Mouse (Mus musculus) thymus, adult 2 months (tissue): ENCODE data around the gene Ctsll3. TPM values are rescaled to one million over a fixed set of nuclear protein-coding genes. Genes with fewer than 3 reads are reported as not detected.

Experiments used
- DNase-seq: peaks from one replicate; pipeline ENCODE4 v3.0.0; 2021
- H3K27ac ChIP-seq: fragments of 200-500 bp; 2 replicates; pipeline ENCODE4 v1.5.1; 2012; ENCODE audit warnings: low read length, control low read depth; ENCODE audit not compliant: control insufficient read depth, insufficient read depth
- H3K27me3 ChIP-seq: fragments of 200-500 bp; 2 replicates; pipeline ENCODE4 v1.6.1; 2012; ENCODE audit warnings: mild to moderate bottlenecking, low read length, moderate library complexity, mixed read lengths; ENCODE audit not compliant: control insufficient read depth, insufficient read depth
- H3K36me3 ChIP-seq: fragments of 200-500 bp; 2 replicates; pipeline ENCODE4 v1.6.1; 2012; ENCODE audit warnings: mild to moderate bottlenecking, low read length, moderate library complexity; ENCODE audit not compliant: control insufficient read depth, insufficient read depth
- H3K4me1 ChIP-seq: fragments of 200-500 bp; replicated peaks from 2 replicates; pipeline ENCODE4 v1.6.1; 2012; ENCODE audit warnings: low read length; ENCODE audit not compliant: control insufficient read depth, insufficient read depth
- H3K4me3 ChIP-seq: fragments of 200-500 bp; 2 replicates; pipeline ENCODE4 v1.5.1; 2012; ENCODE audit warnings: mild to moderate bottlenecking, low read length, control low read depth, moderate library complexity; ENCODE audit not compliant: control insufficient read depth, insufficient read depth
- CTCF ChIP-seq: fragments of 200-500 bp; IDR thresholded peaks from 2 replicates; pipeline ENCODE4 v1.5.1; 2012; ENCODE audit warnings: mild to moderate bottlenecking, control low read depth, low read length, moderate library complexity, borderline replicate concordance; ENCODE audit not compliant: control insufficient read depth, poor library complexity, insufficient read depth; ENCODE audit errors: extremely low read depth
- POLR2A ChIP-seq: fragments of 200-500 bp; IDR thresholded peaks from 2 replicates; pipeline ENCODE4 v1.6.1; 2012; ENCODE audit warnings: mild to moderate bottlenecking, low read length, control low read depth, moderate library complexity; ENCODE audit not compliant: control insufficient read depth, poor library complexity, insufficient read depth; ENCODE audit errors: extremely low read depth
- WGBS: fragments of 180-500 bp; shearing (Covaris S2); methylation state at CpG from one replicate; pipeline ENCODE4 v1.1.7; 2018; 5-methylcytosine and 5-hydroxymethylcytosine counted together
- polyA plus RNA-seq: library from polyadenylated mRNA; depleted of rRNA; stranded (reverse); fragments of >200 nt; gene quantifications from 2 replicates; pipeline ENCODE4 v1.2.3, GENCODE M21; 2012; rRNA removed

The Ctsll3 gene
- polyA plus RNA-seq: not detected in 2 replicates

GRCm38 (mm10) chr13:60802749-60803148 is at the start of gene Ctsll3:
Gene Ctsll3, minus strand, starts transcription at chr13:60802849.
- Histone ChIP-seq H3K4me1 (no peaks in the 10 kb centered on the region), H3K27me3 (no peaks in the 10 kb centered on the region), H3K36me3 (no peaks in the 10 kb centered on the region), H3K27ac (no peak within 1 kb of the TSS), H3K4me3 (no peak within 1 kb of the TSS)
- DNase-seq: no peak
- 73% methylated on average over 1 of the region's 1 CpGs for WGBS
- TF ChIP-seq CTCF: no peak
- no peak for TF ChIP-seq POLR2A

GRCm38 (mm10) chr13:60848241-60849120 is 45.8 kb upstream of the Ctsll3 start:
- peak overlapping the region; percentile 87 for H3K27ac ChIP-seq
- H3K27me3 ChIP-seq: no peaks in the 10 kb centered on the region
- H3K4me3 ChIP-seq: no peak overlapping the region
- H3K36me3 ChIP-seq: no peaks in the 10 kb centered on the region
- peak; percentile 69 for DNase-seq
- no peak for TF ChIP-seq POLR2A
- TF ChIP-seq CTCF: no peak
- H3K4me1 ChIP-seq: peaks cover 10% of the 10 kb centered on the region
- 54% methylated on average over 4 of the region's 4 CpGs for WGBS

- no peak for DNase-seq
- Histone ChIP-seq H3K27me3 (no peaks in the 10 kb centered on the region), H3K4me3 (no peak overlapping the region), H3K36me3 (no peaks in the 10 kb centered on the region), H3K27ac (no peak overlapping the region), H3K4me1 (peaks cover 13% of the 10 kb centered on the region)
- 89% methylated on average over 8 of the region's 8 CpGs for WGBS
- no peak for TF ChIP-seq CTCF
These were observed 40.5 kb upstream of the Ctsll3 start for GRCm38 (mm10) chr13:60843153-60843552.

GRCm38 (mm10) chr13:60842703-60843102 is 40.1 kb upstream of the Ctsll3 start:
- Histone ChIP-seq H3K27me3 (no peaks in the 10 kb centered on the region), H3K27ac (no peak overlapping the region), H3K4me1 (peaks cover 8% of the 10 kb centered on the region), H3K36me3 (no peaks in the 10 kb centered on the region), H3K4me3 (no peak overlapping the region)
- no peak for DNase-seq
- no peak for TF ChIP-seq POLR2A
- no peak for TF ChIP-seq CTCF
- 76% methylated on average over 6 of the region's 6 CpGs for WGBS

- H3K27me3 ChIP-seq: no peaks in the 10 kb centered on the region
- TF ChIP-seq CTCF (no peak), POLR2A (no peak)
- H3K4me1 ChIP-seq: peaks cover 5% of the 10 kb centered on the region
- no peak for DNase-seq
- peak overlapping the region; percentile 27; the same call in 1 of the 2 replicates for H3K27ac ChIP-seq
- no peaks in the 10 kb centered on the region for H3K36me3 ChIP-seq
- no peak overlapping the region for H3K4me3 ChIP-seq
- 40% methylated on average over 2 of the region's 2 CpGs for WGBS
These were observed 36.8 kb upstream of the Ctsll3 start for GRCm38 (mm10) chr13:60839353-60839902.

- WGBS: 34% methylated on average over 3 of the region's 3 CpGs
- Histone ChIP-seq H3K36me3 (no peaks in the 10 kb centered on the region), H3K27me3 (no peaks in the 10 kb centered on the region), H3K4me3 (no peak overlapping the region), H3K4me1 (no peaks in the 10 kb centered on the region), H3K27ac (no peak overlapping the region)
- TF ChIP-seq POLR2A: no peak
- TF ChIP-seq CTCF: no peak
- DNase-seq: peak; percentile 70
These were observed 23.4 kb upstream of the Ctsll3 start for GRCm38 (mm10) chr13:60826052-60826451.

- no peaks in the 10 kb centered on the region for H3K27me3 ChIP-seq
- no peak for TF ChIP-seq POLR2A
- no peaks in the 10 kb centered on the region for H3K36me3 ChIP-seq
- no peak overlapping the region for H3K4me3 ChIP-seq
- DNase-seq: no peak
- no peaks in the 10 kb centered on the region for H3K4me1 ChIP-seq
- no peak overlapping the region for H3K27ac ChIP-seq
- 92% methylated on average over 3 of the region's 3 CpGs for WGBS
These were observed 18.0 kb upstream of the Ctsll3 start for GRCm38 (mm10) chr13:60820486-60821175.
